ENCODE assay signal across 4 mouse cellular contexts in the genomic region with DNA sequence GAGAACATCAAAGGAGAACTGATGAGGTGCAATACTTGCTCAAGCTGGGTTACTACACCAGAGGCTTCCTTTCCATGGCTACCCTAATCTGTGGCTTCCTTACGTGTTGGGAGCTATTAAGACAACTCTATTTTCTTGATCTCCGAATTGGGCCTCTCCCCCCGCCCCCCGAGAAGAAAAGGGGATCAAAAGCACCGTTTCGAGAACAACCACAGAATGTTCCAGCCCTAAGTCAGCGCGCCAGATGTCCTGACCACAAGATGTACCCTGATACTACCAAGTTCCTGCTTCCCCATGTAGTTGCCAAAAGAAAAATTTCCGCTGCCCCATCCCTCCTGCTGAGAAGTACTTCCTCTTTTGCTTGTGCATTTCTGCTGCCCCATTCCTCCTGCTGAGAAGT. TPM values are rescaled to one million over a fixed set of nuclear protein-coding genes. Genes with fewer than 3 reads are reported as not detected.
"Had no signal": no experiment of that assay in that cellular context is flagged by ENCODE, and none has a peak within 500 bp of the region (broad histone marks: within the 10 kb centered on the region; RNA-seq: fewer than 3 reads in every experiment).

No protein-coding gene starts in this region.

RNA-seq across cellular contexts. Expression of a gene that starts 9.4 kb away (rescaled TPM):
- polyA plus RNA-seq: heart, embryonic 11.5 days; hindbrain, embryonic 11.5 days; intestine, embryonic 14.5 days; limb, embryonic 11.5 days had no signal
